Mouse (Mus musculus) stomach, embryonic 16.5 days (tissue): Measurements from ENCODE around the gene Htt. TPM values are rescaled to one million over a fixed set of nuclear protein-coding genes. Genes with fewer than 3 reads are reported as not detected.
A peak's percentile ranks its signal among the peaks of the same experiment; 100 is the strongest.

Experiments
- ATAC-seq: fragments of 200-750 bp; cut with Nextera tagmentation; 2 replicates; pipeline ENCODE4 v1.8.0; 2017; ENCODE audit warnings: moderate number of reproducible peaks, moderate TSS enrichment; ENCODE audit not compliant: insufficient read depth, low FRiP score
- H3K27ac ChIP-seq: fragments of 300-500 bp; sonication (generic); 2 replicates; pipeline ENCODE4 v1.5.1; 2014; ENCODE audit warnings: low read length
- H3K27me3 ChIP-seq: fragments of 300-500 bp; sonication (generic); 2 replicates; pipeline ENCODE4 v1.6.1; 2014; ENCODE audit warnings: low read length, control low read depth, mixed read lengths; ENCODE audit not compliant: control insufficient read depth, insufficient read depth
- H3K36me3 ChIP-seq: fragments of 300-500 bp; sonication (generic); 2 replicates; pipeline ENCODE4 v1.6.1; 2014; ENCODE audit warnings: low read length; ENCODE audit not compliant: control insufficient read depth, insufficient read depth
- H3K4me1 ChIP-seq: fragments of 300-500 bp; sonication (generic); 2 replicates; pipeline ENCODE4 v1.6.1; 2014; ENCODE audit warnings: low read length, control low read depth, mixed read lengths; ENCODE audit not compliant: control insufficient read depth, insufficient read depth
- H3K4me2 ChIP-seq: fragments of 300-500 bp; sonication (generic); 2 replicates; pipeline ENCODE4 v1.6.1; 2014; ENCODE audit warnings: low read depth, low read length, mixed read lengths
- H3K4me3 ChIP-seq: fragments of 300-500 bp; sonication (generic); replicated peaks from 2 replicates; pipeline ENCODE4 v1.5.1; 2014; ENCODE audit warnings: mild to moderate bottlenecking, low read length
- H3K9ac ChIP-seq: fragments of 300-500 bp; sonication (generic); 2 replicates; pipeline ENCODE4 v1.6.1; 2014; ENCODE audit warnings: low read length
- H3K9me3 ChIP-seq: fragments of 300-500 bp; sonication (generic); replicated peaks from 2 replicates; pipeline ENCODE4 v1.6.1; 2016; ENCODE audit warnings: low read length, control low read depth; ENCODE audit not compliant: control insufficient read depth
- WGBS: fragments of 180-500 bp; shearing (Covaris S2); extraction: QIAGEN DNeasy Blood & Tissue Kit; methylation state at CpG from one replicate; pipeline ENCODE4 v1.1.7; 2014; 5-methylcytosine and 5-hydroxymethylcytosine counted together
- microRNA counts: library from miRNA; unstranded; fragments of <30 nt; microRNA quantifications from one replicate; lab custom pipeline; 2016
- microRNA-seq: library from miRNA; unstranded; fragments of <30 nt; microRNA quantifications from one replicate; pipeline ENCODE4, GENCODE M21; 2016
- polyA plus RNA-seq: library from polyadenylated mRNA; unstranded; fragments of >200 nt; fragmentation: Nextera tagmentation; extraction: Ambion mirVana; gene quantifications from 2 replicates; pipeline ENCODE4 v1.2.1, GENCODE M21; 2015

The Htt gene
- polyA plus RNA-seq, 1 experiment from 2014 or later: 12.1 TPM

DNA sequence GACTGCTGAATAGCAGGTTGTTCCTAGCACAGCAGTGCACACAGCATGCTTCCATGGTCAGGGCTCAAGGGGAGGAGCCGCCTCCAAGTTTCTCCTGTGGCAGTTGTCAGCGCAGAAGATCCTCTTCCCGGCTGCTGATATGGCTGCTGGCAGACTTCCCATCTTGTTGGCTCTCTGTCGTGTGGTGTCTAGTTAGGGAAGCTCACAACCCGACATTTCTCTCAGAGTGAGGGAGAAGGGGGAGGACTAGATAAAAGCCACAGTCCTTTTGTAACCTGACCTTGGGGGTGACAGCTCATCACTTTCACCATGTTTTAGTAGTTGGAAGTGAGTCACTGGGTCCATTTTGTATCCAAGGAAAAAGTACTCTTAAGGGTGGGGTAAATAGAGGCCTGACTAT, 194.1 kb downstream of the Htt start:
- H3K27ac ChIP-seq: no peak overlapping the region
- no peak overlapping the region for H3K9ac ChIP-seq
- no peaks in the 10 kb centered on the region for H3K36me3 ChIP-seq
- no peaks in the 10 kb centered on the region for H3K27me3 ChIP-seq
- no peak overlapping the region for H3K4me3 ChIP-seq
- no peaks in the 10 kb centered on the region; the same call in 1 of the 2 replicates for H3K9me3 ChIP-seq
- H3K4me2 ChIP-seq: no peak overlapping the region
- no peak for ATAC-seq
- peaks cover 19% of the 10 kb centered on the region for H3K4me1 ChIP-seq
- 48% methylated on average over 5 of the region's 5 CpGs for WGBS

DNA sequence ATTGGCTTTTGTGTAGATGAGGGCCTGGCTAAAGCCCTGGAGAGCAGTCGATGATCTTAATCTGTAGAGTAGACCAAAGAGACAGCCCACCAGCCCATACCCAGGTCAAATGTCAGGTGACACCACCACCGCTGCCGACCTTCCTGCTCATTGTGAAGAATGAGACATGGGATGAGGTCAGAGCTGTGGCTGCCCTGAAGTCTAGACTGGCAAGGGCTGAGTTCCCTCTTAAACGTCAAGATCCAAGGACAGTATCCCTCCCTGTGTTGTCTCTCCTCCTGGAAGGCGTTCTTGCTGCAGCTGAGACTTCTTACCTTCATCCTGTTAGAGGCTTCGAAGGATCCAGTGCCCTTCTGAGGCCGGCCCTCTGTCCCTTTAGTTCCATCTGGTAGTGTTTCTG, 194.6 kb downstream of the Htt start:
- 78% methylated on average over 7 of the region's 7 CpGs for WGBS
- H3K9ac ChIP-seq: no peak overlapping the region
- H3K4me2 ChIP-seq: no peak overlapping the region
- H3K27ac ChIP-seq: no peak overlapping the region
- no peak for ATAC-seq
- no peaks in the 10 kb centered on the region for H3K27me3 ChIP-seq
- no peaks in the 10 kb centered on the region for H3K36me3 ChIP-seq
- no peak overlapping the region for H3K4me3 ChIP-seq
- H3K4me1 ChIP-seq: peaks cover 14% of the 10 kb centered on the region
- no peaks in the 10 kb centered on the region; the same call in 1 of the 2 replicates for H3K9me3 ChIP-seq

DNA sequence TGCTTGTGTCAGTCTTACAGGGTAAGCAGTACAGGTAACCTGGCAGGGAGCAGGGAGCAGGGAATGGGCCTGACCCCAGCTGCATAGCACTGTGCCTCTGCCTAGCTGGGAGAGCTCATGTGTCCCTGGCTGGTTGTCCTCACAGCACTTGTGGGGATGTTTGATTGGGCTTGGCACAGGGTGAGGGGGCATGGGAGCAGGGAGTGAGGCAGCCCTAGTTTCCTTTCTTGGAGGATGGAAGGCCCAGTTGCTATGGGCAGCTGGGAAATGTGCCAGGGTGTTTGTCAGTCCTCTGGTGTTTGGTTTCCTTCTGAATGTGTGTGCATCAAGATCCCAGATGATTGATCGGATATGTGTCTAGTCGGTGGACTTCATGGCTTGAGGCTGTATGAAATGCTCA, 195.5 kb downstream of the Htt start:
- WGBS: 61% methylated on average over 2 of the region's 2 CpGs

DNA sequence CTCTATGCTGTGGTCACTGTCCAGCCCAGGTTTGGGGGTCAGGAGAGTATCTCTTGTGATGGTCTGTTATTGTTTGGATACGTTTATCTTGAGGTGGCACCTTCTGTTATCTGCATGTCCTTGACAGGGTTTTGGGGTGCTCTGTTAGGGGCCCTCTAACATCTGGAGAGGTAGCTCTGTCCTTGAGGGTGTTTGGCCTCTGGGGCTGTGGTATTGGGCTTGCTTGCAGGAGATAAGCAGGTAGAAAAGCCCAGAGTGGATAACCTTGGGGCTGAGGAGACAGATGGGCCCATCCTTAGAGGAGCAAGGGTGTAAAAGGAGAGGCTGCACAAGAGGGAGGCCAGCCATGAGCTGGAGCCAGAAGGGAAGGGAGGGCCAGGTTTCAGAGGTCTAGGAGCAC, 198.5 kb downstream of the Htt start:
- Histone ChIP-seq H3K27me3 (no peaks in the 10 kb centered on the region), H3K9me3 (no peaks in the 10 kb centered on the region), H3K9ac (no peak overlapping the region), H3K27ac (no peak overlapping the region), H3K4me3 (no peak overlapping the region), H3K4me1 (peaks cover 14% of the 10 kb centered on the region), H3K4me2 (no peak overlapping the region), H3K36me3 (peaks cover 1% of the 10 kb centered on the region; the same call in 1 of the 2 replicates)
- 68% methylated on average over 1 of the region's 1 CpGs for WGBS
- peak; percentile 52; the same call in 1 of the 2 replicates for ATAC-seq

More for the DNA sequence above, 195.5 kb downstream of the Htt start:
- Histone ChIP-seq H3K9me3 (no peaks in the 10 kb centered on the region; the same call in 1 of the 2 replicates), H3K9ac (no peak overlapping the region), H3K27ac (no peak overlapping the region), H3K4me2 (no peak overlapping the region), H3K36me3 (no peaks in the 10 kb centered on the region), H3K4me1 (peaks cover 14% of the 10 kb centered on the region), H3K27me3 (no peaks in the 10 kb centered on the region), H3K4me3 (no peak overlapping the region)
- peak; percentile 33; the same call in 1 of the 2 replicates for ATAC-seq

MicroRNA genes within 50 kb of the gene (microRNA counts, 519-probe panel; counts per million panel counts)
- microRNA mmu-miR-467g (lab: Ali Mortazavi, UCI): 1,950 counts per million, percentile 38 among the panel's probes with 10 or more counts

Small RNA genes lying within 50 kb of the gene (microRNA-seq; reads per million reads assigned to microRNA genes)
- gene Mir467g: not detected

Other genes with a start within 250 kb of the Htt start
- gene Tnip2, start 247.7 kb upstream of the Htt start, polyA plus RNA-seq: 29.2 and 31.6 TPM in 2 replicates
- gene Sh3bp2, start 235.9 kb upstream of the Htt start, polyA plus RNA-seq: 5.8 and 7.0 TPM in 2 replicates
- gene Add1, start 188.1 kb upstream of the Htt start, polyA plus RNA-seq: 176 and 187 TPM in 2 replicates
- gene Mfsd10, start 124.5 kb upstream of the Htt start, polyA plus RNA-seq: 118 and 151 TPM in 2 replicates
- gene Nop14, start 101.6 kb upstream of the Htt start, polyA plus RNA-seq: 20.8 and 24.3 TPM in 2 replicates
- 2.1 TPM in 2 replicates for gene Grk4, start 101.4 kb upstream of the Htt start, polyA plus RNA-seq
- gene Msantd1, start 146.3 kb downstream of the Htt start, polyA plus RNA-seq: 0.59 and 0.65 TPM in 2 replicates
- 31.8 and 34.4 TPM in 2 replicates for gene Rgs12, start 187.7 kb downstream of the Htt start, polyA plus RNA-seq